Mouse (Mus musculus) forebrain, embryonic 14.5 days (tissue): ENCODE results near the gene Sez6l2. TPM values are rescaled to one million over a fixed set of nuclear protein-coding genes. Genes with fewer than 3 reads are reported as not detected.

ENCODE experiments used
- ATAC-seq: fragments of 200-750 bp; cut with Nextera tagmentation; 2 replicates; pipeline ENCODE4 v1.8.0; 2017; ENCODE audit warnings: mild to moderate bottlenecking, moderate library complexity
- DNase-seq: peaks from one replicate; pipeline ENCODE4 v3.0.0-alpha.2; 2015; ENCODE audit warnings: low spot score
- H3K27ac ChIP-seq: fragments of 300-500 bp; sonication (generic); 2 replicates; pipeline ENCODE4 v1.5.1; 2014; ENCODE audit warnings: low read depth, mild to moderate bottlenecking, control low read depth, low read length, moderate library complexity
- H3K27me3 ChIP-seq: fragments of 300-500 bp; sonication (generic); replicated peaks from 2 replicates; pipeline ENCODE4 v1.6.1; 2014; ENCODE audit warnings: low read length, control low read depth, mixed read lengths; ENCODE audit not compliant: control insufficient read depth, insufficient read depth
- H3K36me3 ChIP-seq: fragments of 300-500 bp; sonication (generic); 2 replicates; pipeline ENCODE4 v1.6.1; 2014; ENCODE audit warnings: low read length, control low read depth; ENCODE audit not compliant: control insufficient read depth, insufficient read depth
- H3K4me1 ChIP-seq: fragments of 300-500 bp; sonication (generic); 2 replicates; pipeline ENCODE4 v1.6.1; 2014; ENCODE audit warnings: antibody characterized with exemption, low read length, control low read depth; ENCODE audit not compliant: control insufficient read depth, insufficient read depth
- H3K4me2 ChIP-seq: fragments of 300-500 bp; sonication (generic); 2 replicates; pipeline ENCODE4 v1.6.1; 2014; ENCODE audit warnings: mild to moderate bottlenecking, control low read depth, low read length
- H3K4me3 ChIP-seq: fragments of 300-500 bp; sonication (generic); 2 replicates; pipeline ENCODE4 v1.5.1; 2014; ENCODE audit warnings: low read depth, low read length, control low read depth
- H3K9ac ChIP-seq: fragments of 300-500 bp; sonication (generic); 2 replicates; pipeline ENCODE4 v1.6.1; 2014; ENCODE audit warnings: mild to moderate bottlenecking, low read length, control low read depth, moderate library complexity
- H3K9me3 ChIP-seq: fragments of 300-500 bp; sonication (generic); replicated peaks from 2 replicates; pipeline ENCODE4 v1.6.1; 2016; ENCODE audit warnings: low read length, control low read depth, mixed read lengths; ENCODE audit not compliant: control insufficient read depth
- WGBS: fragments of 180-500 bp; shearing (Covaris S2); extraction: QIAGEN DNeasy Blood & Tissue Kit; methylation state at CpG from one replicate; pipeline ENCODE4 v1.1.7; 2014; 5-methylcytosine and 5-hydroxymethylcytosine counted together
- polyA plus RNA-seq: library from polyadenylated mRNA; unstranded; fragments of >200 nt; fragmentation: Nextera tagmentation; extraction: Ambion mirVana; gene quantifications from 2 replicates; pipeline ENCODE4 v1.2.1, GENCODE M21; 2014

Sez6l2 gene
- polyA plus RNA-seq, 1 experiment from 2014 or later: 34.6 TPM

- H3K4me3 ChIP-seq: peak overlapping the region; percentile 57
- peaks cover 16% of the 10 kb centered on the region; the same call in 1 of the 2 replicates for H3K36me3 ChIP-seq
- H3K9me3 ChIP-seq: no peaks in the 10 kb centered on the region
- H3K4me2 ChIP-seq: peak overlapping the region; percentile 99
- DNase-seq: peak; percentile 13
- peaks cover 13% of the 10 kb centered on the region for H3K4me1 ChIP-seq
- WGBS: 5% methylated on average over 26 of the region's 26 CpGs
- no peak; the same call in 1 of the 2 replicates for ATAC-seq
- H3K27me3 ChIP-seq: no peaks in the 10 kb centered on the region
- peak overlapping the region; percentile 83; the same call in 1 of the 2 replicates for H3K27ac ChIP-seq
- H3K9ac ChIP-seq: peak overlapping the region; percentile 80
These were observed 568 bp downstream of the Sez6l2 start for GRCm38 (mm10) chr7:126950647-126951615.

- ATAC-seq (no peak), DNase-seq (no peak)
- Histone ChIP-seq H3K27me3 (no peaks in the 10 kb centered on the region), H3K4me3 (peak overlapping the region; percentile 57), H3K36me3 (peaks cover 11% of the 10 kb centered on the region; the same call in 1 of the 2 replicates), H3K4me2 (peak overlapping the region; percentile 99), H3K27ac (no peak overlapping the region), H3K4me1 (peaks cover 13% of the 10 kb centered on the region), H3K9ac (peak overlapping the region; percentile 80), H3K9me3 (no peaks in the 10 kb centered on the region)
- 22% methylated on average over 4 of the region's 4 CpGs for WGBS
These were observed 1.4 kb downstream of the Sez6l2 start for GRCm38 (mm10) chr7:126951741-126952140.

GRCm38 (mm10) chr7:126952646-126953045 lies 2.3 kb downstream of the Sez6l2 start:
- ATAC-seq: no peak
- WGBS: under 1% methylated on average over 8 of the region's 8 CpGs

GRCm38 (mm10) chr7:126955125-126955524 lies 4.8 kb downstream of the Sez6l2 start:
- DNase-seq: no peak
- H3K9ac ChIP-seq: no peak overlapping the region
- H3K9me3 ChIP-seq: no peaks in the 10 kb centered on the region
- H3K36me3 ChIP-seq: peaks cover 14% of the 10 kb centered on the region; the same call in 1 of the 2 replicates
- H3K4me2 ChIP-seq: no peak overlapping the region
- no peak for ATAC-seq
- WGBS: 60% methylated on average over 3 of the region's 3 CpGs
- no peak overlapping the region for H3K4me3 ChIP-seq
- H3K27ac ChIP-seq: no peak overlapping the region
- H3K27me3 ChIP-seq: no peaks in the 10 kb centered on the region
- peaks cover 11% of the 10 kb centered on the region for H3K4me1 ChIP-seq

More at GRCm38 (mm10) chr7:126952646-126953045, 2.3 kb downstream of the Sez6l2 start:
- Histone ChIP-seq H3K27ac (no peak overlapping the region), H3K9ac (no peak overlapping the region), H3K9me3 (no peaks in the 10 kb centered on the region), H3K36me3 (0 out of 2 replicates have a peak, but pooled peaks cover 5% of the 10 kb centered on the region), H3K4me2 (peak overlapping the region; percentile 99), H3K27me3 (no peaks in the 10 kb centered on the region), H3K4me3 (peak overlapping the region; percentile 57), H3K4me1 (peaks cover 13% of the 10 kb centered on the region)
- no peak for DNase-seq

GRCm38 (mm10) chr7:126959780-126960179 lies 9.4 kb downstream of the Sez6l2 start:
- no peak overlapping the region for H3K4me2 ChIP-seq
- no peak overlapping the region for H3K27ac ChIP-seq
- H3K36me3 ChIP-seq: peaks cover 42% of the 10 kb centered on the region
- no peaks in the 10 kb centered on the region for H3K4me1 ChIP-seq
- 0 out of 2 replicates have a peak, but pooled peaks cover 9% of the 10 kb centered on the region for H3K27me3 ChIP-seq
- H3K4me3 ChIP-seq: no peak overlapping the region
- no peak for ATAC-seq
- no peaks in the 10 kb centered on the region for H3K9me3 ChIP-seq
- WGBS: 77% methylated on average over 9 of the region's 9 CpGs
- DNase-seq: no peak
- no peak overlapping the region for H3K9ac ChIP-seq

GRCm38 (mm10) chr7:126961095-126961494 lies 10.7 kb downstream of the Sez6l2 start:
- no peak overlapping the region for H3K4me2 ChIP-seq
- H3K9ac ChIP-seq: no peak overlapping the region
- ATAC-seq (no peak), DNase-seq (no peak)
- no peak overlapping the region for H3K4me3 ChIP-seq
- H3K27ac ChIP-seq: no peak overlapping the region
- H3K27me3 ChIP-seq: 0 out of 2 replicates have a peak, but pooled peaks cover 9% of the 10 kb centered on the region
- no peaks in the 10 kb centered on the region for H3K4me1 ChIP-seq
- no peaks in the 10 kb centered on the region for H3K9me3 ChIP-seq
- peaks cover 45% of the 10 kb centered on the region for H3K36me3 ChIP-seq
- 88% methylated on average over 5 of the region's 5 CpGs for WGBS

GRCm38 (mm10) chr7:126961965-126962364 lies 11.6 kb downstream of the Sez6l2 start:
- Histone ChIP-seq H3K36me3 (peaks cover 45% of the 10 kb centered on the region), H3K4me1 (no peaks in the 10 kb centered on the region), H3K9me3 (no peaks in the 10 kb centered on the region), H3K4me3 (no peak overlapping the region), H3K4me2 (no peak overlapping the region), H3K9ac (no peak overlapping the region), H3K27ac (no peak overlapping the region), H3K27me3 (0 out of 2 replicates have a peak, but pooled peaks cover 9% of the 10 kb centered on the region)
- WGBS: 94% methylated on average over 4 of the region's 4 CpGs
- ATAC-seq: no peak
- no peak for DNase-seq

GRCm38 (mm10) chr7:126963548-126964286 lies 13.4 kb downstream of the Sez6l2 start:
- H3K4me1 ChIP-seq: no peaks in the 10 kb centered on the region
- no peak overlapping the region for H3K9ac ChIP-seq
- peak; percentile 30 for DNase-seq

More at GRCm38 (mm10) chr7:126963548-126964286, 13.4 kb downstream of the Sez6l2 start:
- WGBS: 27% methylated on average over 19 of the region's 19 CpGs
- Histone ChIP-seq H3K27ac (no peak overlapping the region), H3K4me3 (no peak overlapping the region), H3K9me3 (no peaks in the 10 kb centered on the region), H3K4me2 (no peak overlapping the region), H3K27me3 (0 out of 2 replicates have a peak, but pooled peaks cover 9% of the 10 kb centered on the region), H3K36me3 (peaks cover 56% of the 10 kb centered on the region)
- no peak for ATAC-seq
